Mouse (Mus musculus) layer of hippocampus, postnatal 25 days (tissue): ENCODE measurements at regions not wholly inside any gene's neighbourhood (a gene's known extent, or its start where the extent isn't known, plus 50 kb on each side); places are given as distances from the start of the nearest gene placed in this dataset.

ENCODE experiments used
- DNase-seq, 2 experiments: peaks; one replicate each; pipeline ENCODE4 v3.0.0; 2022; ENCODE audit warnings: mixed read lengths in 2 of 2, low spot score in 1 of 2; ENCODE audit errors: extremely low spot score in 1 of 2

DNA sequence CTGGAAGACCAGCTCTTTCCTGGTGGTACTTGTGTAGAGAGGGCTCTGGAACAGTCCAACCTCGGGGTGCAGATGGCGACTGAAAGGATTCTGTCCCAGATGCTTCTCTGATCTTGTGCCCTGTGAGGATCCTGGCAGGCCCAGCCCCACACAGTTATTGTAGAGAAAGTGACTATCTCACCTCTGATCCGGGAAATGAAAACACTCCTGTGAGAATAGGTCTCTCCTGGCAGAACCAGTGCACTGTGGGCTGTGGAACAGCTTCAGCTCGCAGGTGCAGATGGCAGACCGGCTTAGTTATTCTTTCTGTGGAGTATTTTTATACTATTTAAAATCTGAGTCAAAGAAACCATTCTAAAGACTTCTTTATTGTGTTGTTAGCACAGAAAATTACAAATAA, 742.1 kb upstream of the Marcks start:
- DNase-seq: no peak

DNA sequence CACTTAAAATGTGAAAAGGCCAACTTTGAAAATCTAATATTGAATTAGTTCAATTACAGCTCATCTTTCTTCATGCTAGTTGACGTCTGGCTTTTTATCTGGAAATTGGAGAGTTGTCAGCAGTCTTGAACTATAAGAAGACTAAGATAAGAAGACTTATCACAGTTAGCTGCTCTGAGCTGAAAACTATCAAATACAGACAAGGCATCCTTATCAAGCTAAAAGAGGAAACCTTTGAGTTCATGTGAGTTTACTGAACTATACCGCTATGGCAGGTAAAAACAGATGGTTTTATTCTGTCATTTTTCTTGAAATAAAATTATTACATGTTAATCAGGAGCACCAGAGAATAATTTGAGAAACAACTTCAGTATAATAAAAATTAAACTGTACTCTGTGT, 735.2 kb upstream of the Marcks start:
- no peak for DNase-seq

DNA sequence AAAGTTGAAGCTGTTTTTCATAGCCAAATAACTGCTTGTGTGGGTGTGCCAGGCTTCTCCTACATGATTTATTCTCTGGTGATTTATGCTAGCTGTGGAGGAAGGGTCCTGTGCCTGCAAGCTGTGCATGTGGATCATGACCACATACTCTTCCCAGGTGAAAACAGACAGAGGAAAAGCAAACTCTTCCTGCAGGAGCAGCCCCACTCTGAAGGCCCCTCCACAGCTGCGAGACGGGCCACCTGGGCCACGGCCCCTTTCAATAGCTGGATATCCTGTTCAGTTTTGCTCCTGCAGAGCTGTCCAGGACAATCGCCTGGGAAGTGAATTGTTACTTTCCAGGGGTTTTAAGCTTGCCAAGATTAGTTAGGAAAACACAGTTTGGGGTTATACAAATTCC, 722.3 kb upstream of the Marcks start:
- no peak for DNase-seq

DNA sequence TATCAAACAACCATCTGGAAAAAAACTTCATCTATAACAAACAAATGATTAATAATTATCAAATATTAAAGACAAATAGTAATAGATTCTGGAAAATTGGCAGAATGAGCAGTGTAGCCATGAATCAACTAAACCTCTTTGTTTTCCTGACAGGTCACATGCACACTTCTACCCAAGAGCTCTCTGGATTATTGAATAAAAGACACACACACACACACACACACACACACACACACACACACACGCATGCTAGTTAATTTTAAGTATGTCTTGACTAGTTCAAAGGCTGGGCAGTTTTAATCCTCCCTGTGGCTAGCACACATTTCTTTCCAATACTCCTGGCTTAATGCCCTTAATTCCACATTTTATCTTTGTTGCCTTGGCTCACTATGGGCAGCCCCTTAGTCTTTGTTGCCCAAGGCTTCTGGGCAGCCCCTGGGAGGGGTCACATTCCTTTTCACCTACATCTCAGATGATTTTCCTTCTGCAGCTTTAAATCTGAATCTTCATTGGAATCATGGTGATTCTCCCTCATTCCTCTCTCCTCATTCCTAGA, 710.6 kb upstream of the Marcks start:
- no peak for DNase-seq

DNA sequence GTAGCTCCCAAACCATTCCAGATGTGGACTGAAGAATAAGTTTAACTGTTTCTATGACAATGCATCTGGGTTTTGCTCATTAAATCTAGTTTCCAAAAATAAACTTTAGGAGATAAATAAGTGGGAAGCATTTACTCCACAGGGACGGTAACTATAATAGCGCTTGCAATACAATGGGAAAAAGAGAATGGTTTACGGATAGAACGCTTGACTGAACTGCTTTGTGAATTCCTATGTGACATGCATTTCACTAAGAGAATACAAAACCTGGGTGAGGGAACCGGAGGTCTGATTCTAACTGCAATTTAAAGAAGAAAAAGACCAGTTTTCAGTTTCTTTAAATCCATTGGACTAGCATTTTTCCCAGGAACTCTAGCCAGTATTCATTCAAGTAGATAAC, 704.1 kb upstream of the Marcks start:
- DNase-seq: no peak

DNA sequence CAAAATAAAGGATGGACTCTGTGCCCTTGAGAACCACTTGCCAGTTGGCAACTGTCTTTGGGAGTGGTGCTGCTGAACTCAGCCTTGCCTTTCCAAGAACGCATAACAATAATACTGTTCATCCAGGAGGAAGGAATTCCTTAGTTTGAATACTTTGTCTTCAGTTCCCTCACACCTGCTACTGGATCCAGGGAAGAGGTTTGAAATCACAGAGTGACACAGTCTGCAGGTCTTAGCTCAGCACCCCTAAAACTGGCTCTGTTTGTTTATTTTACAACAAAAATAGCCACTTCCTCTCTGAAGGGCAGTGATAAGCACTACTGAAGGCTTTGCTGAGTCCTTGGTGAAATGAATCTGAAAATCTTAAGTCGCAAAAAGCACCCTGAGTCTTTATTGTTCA, 703.1 kb upstream of the Marcks start:
- no peak for DNase-seq

DNA sequence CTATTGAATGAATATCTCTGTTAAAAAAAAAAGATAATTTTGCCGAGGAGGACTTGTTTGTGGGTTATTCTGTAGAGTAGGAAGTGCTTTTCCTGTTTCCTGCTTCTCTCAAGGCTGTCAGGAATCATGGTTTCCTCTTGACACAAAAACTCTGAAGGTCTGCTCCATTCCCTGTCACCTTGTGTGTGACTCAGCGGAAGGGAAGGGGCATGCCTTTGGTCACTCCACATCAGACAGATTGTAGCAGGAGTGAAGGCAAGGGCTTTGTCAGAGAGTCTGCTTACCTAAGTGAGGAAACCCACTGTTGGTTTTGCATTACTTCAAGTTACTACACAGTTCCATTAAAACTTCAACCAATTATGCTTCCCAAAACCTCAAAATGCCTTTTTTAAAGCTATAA, 699.0 kb upstream of the Marcks start:
- DNase-seq: no peak

DNA sequence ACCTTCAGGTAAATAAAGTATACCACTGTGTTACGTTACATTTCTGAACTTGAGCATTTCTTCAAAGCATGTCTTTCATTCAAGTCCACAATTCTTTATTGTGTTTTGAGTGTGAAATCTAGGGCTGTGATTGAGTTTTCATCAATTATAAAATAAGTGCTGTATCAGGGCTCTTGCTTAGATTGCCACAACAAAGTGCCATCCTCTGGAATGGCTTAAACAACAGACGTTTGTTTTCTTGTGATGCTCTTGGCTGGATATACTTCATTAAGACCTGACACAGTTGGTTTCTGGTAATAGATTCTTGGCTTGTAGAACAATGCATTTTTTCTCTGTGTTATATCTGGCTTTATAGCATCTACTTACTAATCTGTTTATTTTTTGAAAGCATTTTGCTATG, 674.3 kb upstream of the Marcks start:
- DNase-seq: no peak

DNA sequence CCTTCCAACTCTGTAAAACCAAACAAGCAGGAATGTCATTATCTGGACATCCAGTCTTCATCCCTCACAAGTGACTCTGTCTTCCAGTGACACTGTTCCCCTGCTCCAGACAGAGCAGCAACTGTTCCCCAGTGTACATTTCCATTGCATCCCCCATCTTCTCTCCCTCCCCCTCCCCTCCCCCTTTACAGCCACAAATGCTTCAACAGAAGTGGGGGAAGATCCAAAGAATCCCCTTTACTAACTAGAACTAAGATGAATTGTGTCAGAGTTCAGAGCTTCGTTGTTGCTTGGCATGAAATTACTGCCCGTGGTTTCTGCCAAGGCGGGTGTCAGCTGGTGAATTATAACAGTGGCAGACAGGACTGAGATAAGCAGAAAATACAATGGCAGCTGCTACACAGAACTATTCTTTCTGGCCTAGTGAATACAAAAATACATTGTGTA, 673.7 kb upstream of the Marcks start:
- peak; percentile 11 to 20 for DNase-seq

DNA sequence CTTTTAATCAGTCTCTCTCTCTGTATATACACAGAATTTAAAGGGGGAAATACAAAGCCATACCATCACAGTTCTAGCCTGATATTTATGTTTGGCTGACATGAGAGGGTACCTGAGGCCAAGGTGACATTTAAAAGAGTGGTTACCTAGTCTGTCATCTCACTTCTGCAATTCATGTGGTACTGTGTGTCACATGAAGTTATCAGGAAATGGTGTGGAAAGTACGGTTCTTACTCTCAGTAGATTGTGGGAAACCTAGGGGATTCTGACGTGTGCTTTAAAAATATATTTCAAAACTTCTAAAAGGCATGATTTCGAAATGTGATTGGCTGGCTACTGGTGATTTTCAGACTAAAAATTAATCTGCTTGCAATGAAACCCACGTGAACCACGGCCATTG, 673.1 kb upstream of the Marcks start:
- DNase-seq: no peak

DNA sequence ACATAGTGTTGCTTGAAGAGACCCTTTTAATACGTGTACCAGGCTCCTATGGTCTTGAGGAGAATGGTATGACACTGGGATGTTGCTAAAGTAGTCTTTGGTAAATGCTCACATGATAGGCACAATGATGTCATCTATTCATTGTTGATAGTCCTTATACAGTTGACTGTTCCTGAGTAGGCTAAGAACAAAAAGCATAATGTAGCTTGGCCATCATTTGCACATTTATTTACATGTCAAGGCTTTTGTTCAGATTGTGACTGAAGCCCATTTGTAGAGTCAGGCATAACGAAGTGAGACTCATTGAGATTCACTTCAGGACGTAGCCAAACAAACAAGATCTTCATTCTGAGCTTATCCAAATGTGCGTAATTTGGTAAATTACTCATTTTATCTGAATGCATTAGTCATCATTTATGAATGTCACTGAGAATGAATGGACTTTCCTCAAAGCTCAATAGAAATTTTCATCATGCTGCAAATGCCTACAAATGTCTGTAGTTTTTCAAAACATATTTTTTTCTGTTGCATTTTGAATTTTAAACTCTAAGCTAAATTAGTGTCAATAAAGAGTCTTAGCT, 664.6 kb upstream of the Marcks start:
- DNase-seq: no peak

DNA sequence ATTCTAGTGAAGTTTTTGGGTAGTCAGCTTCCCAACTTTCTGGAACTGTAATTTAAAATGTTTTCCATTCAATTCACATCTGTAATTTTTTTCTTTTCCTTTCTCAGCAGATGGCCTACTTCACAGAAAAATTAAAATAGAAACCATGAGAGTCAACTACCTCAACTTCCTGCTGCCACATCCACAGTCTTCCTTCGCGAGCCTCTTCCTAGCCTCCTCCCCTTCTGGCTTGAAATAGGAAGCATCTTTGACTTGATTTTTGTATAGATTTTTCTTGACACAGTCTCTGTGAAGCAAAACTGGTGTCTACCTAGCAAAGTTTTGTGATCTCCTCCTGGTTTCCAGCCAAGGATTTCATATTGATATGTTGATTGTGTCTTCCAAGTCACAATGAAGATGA, 660.7 kb upstream of the Marcks start:
- DNase-seq: no peak

DNA sequence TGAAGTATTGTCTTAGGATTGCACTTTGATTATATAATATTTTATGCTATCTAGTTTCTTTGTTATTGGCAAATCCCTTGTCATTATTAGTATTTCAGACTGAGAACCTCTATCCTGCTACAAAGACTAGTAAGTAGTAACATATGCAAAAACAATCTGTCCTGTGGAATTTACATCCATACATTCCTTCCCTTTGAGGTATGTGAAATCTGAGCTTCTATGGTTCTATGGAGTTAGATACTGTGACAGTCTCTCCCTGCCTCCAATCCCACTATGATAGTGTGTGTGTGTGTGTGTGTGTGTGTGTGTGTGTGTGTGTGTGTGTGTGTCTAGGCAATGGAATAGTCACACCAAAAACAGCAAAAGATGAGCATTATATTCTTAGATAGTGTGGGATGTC, 659.6 kb upstream of the Marcks start:
- DNase-seq: no peak

DNA sequence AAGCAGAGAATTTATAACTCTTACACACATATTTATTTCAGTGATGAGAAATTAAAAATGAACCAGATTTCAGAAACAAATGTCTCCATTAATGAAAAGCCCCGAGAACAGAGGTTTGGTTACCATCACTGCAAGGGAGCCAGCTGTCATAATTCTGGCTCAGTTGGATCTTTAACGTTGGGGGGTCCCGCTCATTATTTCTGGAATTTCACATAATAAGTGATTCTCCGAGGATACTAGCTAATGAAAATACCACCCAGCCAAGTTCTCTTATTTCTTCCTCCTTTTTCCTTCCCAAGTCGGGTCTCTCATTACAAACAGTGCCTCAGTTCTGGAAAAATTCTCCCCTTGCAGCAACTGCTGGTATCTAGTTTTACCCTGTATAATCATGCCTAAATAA, 659.0 kb upstream of the Marcks start:
- DNase-seq: no peak

DNA sequence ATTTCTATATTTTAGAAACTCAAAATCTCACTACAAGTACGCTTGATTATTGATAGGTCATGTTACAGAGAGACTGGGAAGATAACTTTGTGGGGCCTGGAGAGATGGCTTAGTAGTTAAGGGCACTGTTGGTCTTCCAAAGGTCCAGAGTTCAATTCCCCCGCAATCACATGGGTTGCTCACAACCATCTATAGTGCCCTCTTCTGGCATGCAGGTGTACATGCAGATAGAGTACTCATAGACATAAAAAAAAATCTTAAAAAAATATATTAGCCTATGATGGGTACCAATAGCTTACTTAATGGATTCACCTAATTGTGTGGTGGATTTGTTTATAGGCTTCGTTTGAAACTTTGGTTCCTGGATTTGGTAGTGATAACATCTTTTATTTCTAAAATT, 654.2 kb upstream of the Marcks start:
- DNase-seq: no peak

DNA sequence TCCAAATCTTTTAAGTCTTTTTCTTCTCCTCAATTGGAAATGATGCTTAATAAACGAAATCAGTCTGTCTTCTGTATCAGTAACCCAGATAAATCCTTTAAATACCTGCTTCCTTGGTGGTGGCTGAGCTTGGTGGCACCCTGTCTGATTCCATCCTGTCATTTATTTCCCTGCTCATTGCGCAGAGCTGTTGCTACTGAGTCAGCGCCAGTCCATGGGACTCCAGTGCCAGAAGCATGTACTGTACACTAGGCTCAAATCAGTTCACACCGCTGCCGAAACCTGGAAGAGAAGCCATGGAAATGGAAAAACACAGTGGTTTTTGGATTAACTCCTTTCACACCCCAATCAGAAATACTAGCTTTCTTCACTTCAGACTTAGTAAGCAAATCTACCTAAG, 649.3 kb upstream of the Marcks start:
- no peak for DNase-seq

DNA sequence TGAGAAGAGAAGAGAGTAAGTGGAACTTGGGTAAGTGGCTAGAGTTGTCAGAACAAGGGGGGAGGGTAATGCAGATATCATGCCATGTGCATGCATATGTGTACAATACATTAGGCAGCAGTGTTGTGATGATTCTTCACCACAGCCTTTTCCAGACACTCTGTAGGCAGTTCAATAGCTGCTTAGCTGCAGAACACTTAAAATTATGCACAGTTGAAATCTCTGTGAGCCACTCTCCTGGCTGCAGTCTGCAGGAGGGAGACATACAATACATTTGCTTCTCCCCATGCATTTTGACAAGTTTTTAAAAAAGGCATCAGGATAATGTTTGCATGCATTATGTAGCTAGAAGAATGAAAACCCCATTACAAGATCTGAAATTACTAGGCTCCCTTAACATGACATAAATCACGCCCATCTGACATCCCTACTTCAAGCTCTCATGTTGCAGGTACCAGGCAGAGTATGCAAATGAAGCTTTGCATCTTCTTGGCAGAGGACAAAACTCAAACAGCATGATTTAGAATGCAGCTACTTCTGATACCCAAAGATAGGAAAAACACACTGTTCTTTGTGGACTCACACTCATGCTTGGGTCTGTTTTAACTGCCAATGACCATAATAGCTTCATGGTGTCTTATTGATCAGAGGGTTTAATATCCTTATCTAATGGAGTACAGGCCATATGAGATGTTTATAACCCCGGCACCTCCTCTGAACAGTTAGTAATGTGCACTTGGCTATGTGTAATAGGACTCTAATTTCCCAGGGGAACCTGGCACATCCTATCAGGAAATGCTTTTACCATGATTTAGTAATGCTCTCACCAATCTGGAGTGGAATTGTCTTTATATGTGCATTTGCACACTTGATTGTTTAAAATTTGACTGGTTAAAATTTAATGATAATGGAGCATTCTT, 640.9 kb upstream of the Marcks start:
- DNase-seq: no peak

DNA sequence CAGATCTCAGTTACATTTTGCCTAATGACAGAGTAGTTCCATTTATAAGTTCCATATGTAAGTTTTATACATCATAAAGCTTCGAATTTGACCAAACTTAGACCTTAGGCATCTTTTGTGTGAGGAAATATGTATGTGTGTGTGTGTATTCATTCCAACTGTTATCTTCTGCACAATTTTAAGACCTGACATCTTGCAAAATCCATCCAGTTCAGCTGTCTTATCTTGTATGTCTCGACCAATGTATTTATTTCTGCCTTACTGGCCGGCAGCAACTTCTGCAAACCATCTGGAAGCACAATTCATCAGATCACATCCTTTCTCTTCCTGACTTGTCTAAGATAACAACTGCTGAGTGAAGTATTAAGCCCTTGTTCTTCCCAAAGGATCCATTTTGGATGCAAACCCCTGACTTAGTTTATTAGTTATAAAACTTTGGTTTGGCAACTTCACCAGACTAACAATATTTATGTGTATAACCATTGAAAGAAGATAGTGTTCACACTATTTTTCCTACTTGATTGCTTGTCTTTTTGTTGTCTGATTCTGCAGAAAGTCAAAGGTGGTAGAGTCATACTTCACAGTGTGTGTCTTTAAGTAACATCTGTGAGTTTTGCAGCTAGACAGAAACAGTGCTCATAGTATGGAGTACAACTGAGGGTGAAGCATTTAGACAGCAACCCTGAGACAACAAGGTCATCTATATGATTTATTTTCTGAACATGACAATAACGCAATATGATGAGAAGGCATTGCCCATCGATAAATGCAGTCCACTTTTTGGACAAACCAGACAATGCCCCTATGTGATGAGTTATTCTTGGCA, 622.0 kb upstream of the Marcks start:
- no peak for DNase-seq

DNA sequence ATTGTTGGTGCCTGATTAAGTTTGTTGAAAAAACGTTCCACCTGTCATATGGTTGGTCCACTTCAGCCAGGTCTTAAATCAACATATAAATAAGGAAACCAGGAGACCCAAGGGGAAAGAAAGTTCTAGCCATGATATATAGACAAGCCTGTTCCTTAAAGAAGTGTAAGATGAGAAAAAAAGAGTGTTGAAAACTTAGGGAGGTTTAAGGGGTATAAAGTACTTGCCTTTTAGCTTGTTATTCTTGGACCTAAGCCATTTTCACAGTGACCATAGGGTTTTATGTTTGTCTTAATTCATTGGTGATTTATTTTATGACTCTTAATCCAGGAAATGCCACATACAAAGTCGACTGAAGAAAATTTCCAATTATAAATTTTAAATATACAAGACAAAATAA, 602.9 kb upstream of the Marcks start:
- DNase-seq: no peak

DNA sequence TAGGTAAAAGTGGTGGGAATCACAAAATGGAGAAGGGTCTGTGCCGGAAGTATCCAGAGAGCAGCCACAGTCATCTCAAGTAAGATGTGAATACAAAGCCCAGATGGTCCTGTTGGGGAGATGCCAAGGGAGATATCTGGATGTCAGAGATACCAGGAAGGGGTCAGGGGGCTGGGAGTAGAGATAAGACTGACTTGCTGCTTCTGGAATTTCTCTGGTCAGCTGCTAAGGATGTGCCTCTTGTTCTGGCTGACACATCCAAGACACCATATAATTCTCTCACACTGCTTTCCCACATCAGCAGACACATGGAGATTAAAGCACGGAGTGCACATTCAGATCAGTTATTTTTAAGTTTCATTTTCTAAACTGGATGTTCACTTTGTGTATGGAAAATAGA, 600.3 kb upstream of the Marcks start:
- no peak for DNase-seq

DNA sequence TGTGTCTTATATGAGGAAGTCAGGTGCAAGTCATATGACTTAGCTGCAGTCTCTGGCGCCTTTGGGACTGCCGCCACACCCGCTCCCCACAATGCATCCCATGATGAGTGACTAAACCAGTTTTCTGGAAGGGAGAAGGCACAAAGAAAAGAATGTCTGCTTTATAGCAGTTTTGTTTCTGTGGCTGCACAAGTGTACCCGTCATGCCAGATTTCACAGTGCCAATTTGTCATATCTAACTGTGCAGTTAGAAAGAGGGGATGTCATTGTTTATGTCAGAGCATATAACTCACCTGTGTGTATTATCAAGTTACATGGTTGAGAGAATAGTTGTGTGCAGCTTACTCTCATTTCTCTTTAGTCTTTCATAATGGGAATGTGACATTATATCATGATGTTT, 586.9 kb upstream of the Marcks start:
- no peak for DNase-seq
